Mouse (Mus musculus): Measurements from ENCODE around the gene 4930486L24Rik. TPM values are rescaled to one million over a fixed set of nuclear protein-coding genes. Genes with fewer than 3 reads are reported as not detected.
"Not testable (repeated sequence)": the region's sequence is repeated elsewhere in the genome, so short reads cannot be mapped to it uniquely, and the experiment has no call there.

4930486L24Rik gene
- total RNA-seq (2022): 10 to 100 TPM in 2 of 4 experiments, 1 to 10 TPM in 1, not detected in 1; 1.1 to 33.6 (median 29.7) TPM

GRCm38 (mm10) chr13:60864281-60864680, at the start of gene 4930486L24Rik:
Gene 4930486L24Rik, minus strand, starts transcription at chr13:60864475.
- peak; percentile 60 for DNase-seq

GRCm38 (mm10) chr13:60904780-60905179, 40.5 kb upstream of the 4930486L24Rik start, which contains the start of gene Tpbpb:
Gene Tpbpb, minus strand, starts transcription at chr13:60904880.
- not testable (repeated sequence) for DNase-seq

- DNase-seq: peak; percentile 61
Measured at GRCm38 (mm10) chr13:60897328-60897727, 33.1 kb upstream of the 4930486L24Rik start, which contains the start of gene Ctla2b. Gene Ctla2b, minus strand, starts transcription at chr13:60897447.

GRCm38 (mm10) chr13:60896794-60897193, 32.5 kb upstream of the 4930486L24Rik start, which contains the start of gene Gm49392:
Gene Gm49392, minus strand, starts transcription at chr13:60896894.
- DNase-seq: not testable (repeated sequence)

GRCm38 (mm10) chr13:60895406-60896160, 31.3 kb upstream of the 4930486L24Rik start:
- DNase-seq: no peak

GRCm38 (mm10) chr13:60892301-60892700, 28.0 kb upstream of the 4930486L24Rik start:
- DNase-seq: no peak

- no peak for DNase-seq
Measured at GRCm38 (mm10) chr13:60848241-60849120, 15.8 kb downstream of the 4930486L24Rik start.

- DNase-seq: no peak
Measured at GRCm38 (mm10) chr13:60843153-60843552, 21.1 kb downstream of the 4930486L24Rik start.

- DNase-seq: no peak
Measured at GRCm38 (mm10) chr13:60842703-60843102, 21.6 kb downstream of the 4930486L24Rik start.

- DNase-seq: no peak
Measured at GRCm38 (mm10) chr13:60839353-60839902, 24.8 kb downstream of the 4930486L24Rik start.

- DNase-seq: peak; percentile 7
Measured at GRCm38 (mm10) chr13:60826052-60826451, 38.2 kb downstream of the 4930486L24Rik start.

- DNase-seq: no peak
Measured at GRCm38 (mm10) chr13:60820486-60821175, 43.6 kb downstream of the 4930486L24Rik start.

- DNase-seq: no peak
Measured at GRCm38 (mm10) chr13:60819469-60819868, 44.8 kb downstream of the 4930486L24Rik start.

- no peak for DNase-seq
Measured at GRCm38 (mm10) chr13:60813722-60814121, 50.6 kb downstream of the 4930486L24Rik start.

GRCm38 (mm10) chr13:60812768-60813167, 51.5 kb downstream of the 4930486L24Rik start:
- DNase-seq: no peak

GRCm38 (mm10) chr13:60809690-60810089, 54.6 kb downstream of the 4930486L24Rik start:
- DNase-seq: no peak

- DNase-seq: no peak
Measured at GRCm38 (mm10) chr13:60802749-60803148, 61.5 kb downstream of the 4930486L24Rik start, which contains the start of gene Ctsll3. Gene Ctsll3, minus strand, starts transcription at chr13:60802849.

Measured in adrenal gland, adult 8-10 months (tissue).